Comparison of ENCODE assay signal across 16 mouse cellular contexts in the genomic region with DNA sequence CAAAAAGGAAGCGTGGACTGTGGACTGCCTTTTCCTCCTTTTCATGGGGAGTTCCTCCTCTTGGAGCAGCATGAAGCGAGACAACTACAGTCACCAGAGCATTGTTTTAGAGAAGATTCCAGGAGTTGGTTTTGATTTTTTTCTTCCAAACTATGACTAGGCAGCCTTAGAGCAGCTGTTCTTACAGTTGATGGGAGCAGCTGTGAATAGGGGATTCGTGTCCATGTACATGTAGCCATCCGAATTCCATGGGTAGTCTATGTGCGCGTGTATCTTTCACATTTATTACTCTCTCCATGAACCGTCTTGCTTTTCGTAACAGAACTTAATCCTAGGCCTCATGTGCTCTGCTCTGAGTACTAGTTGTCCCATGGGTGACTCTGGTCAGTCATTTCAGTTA.
A peak's percentile ranks its signal among the peaks of the same experiment; 100 is the strongest.
DNase-seq lines count a peak whose midpoint lies in the region; ATAC-seq and TF ChIP-seq lines count a peak whose summit lies in the region.
"Had no signal": no experiment of that assay in that cellular context is flagged by ENCODE, and none has a peak within 500 bp of the region (broad histone marks: within the 10 kb centered on the region; RNA-seq: fewer than 3 reads in every experiment).

No protein-coding gene starts in this region.

- TF ChIP-seq EP300 in stomach, postnatal 0 days (optimal IDR thresholded peaks at IDR 0.05): no peak

- H3K4me1 ChIP-seq in heart, embryonic 13.5 days: peaks cover 94% of the 10 kb centered on the region
- H3K4me1 ChIP-seq in lung, embryonic 14.5 days (ENCODE audit: insufficient read depth): peaks cover 16% of the 10 kb centered on the region; the same call in 1 of the 2 replicates
- peaks cover 9% of the 10 kb centered on the region for H3K4me1 ChIP-seq in intestine, embryonic 15.5 days (replicated peaks)
- H3K4me1 ChIP-seq in stomach, postnatal 0 days (replicated peaks; ENCODE audit: control insufficient read depth, insufficient read depth): peaks cover 3% of the 10 kb centered on the region; the same call in 1 of the 2 replicates

- H3K36me3 ChIP-seq in heart, embryonic 13.5 days: no peaks in the 10 kb centered on the region
- no peaks in the 10 kb centered on the region for H3K36me3 ChIP-seq in lung, embryonic 14.5 days (ENCODE audit: insufficient read depth)
- no peaks in the 10 kb centered on the region for H3K36me3 ChIP-seq in intestine, embryonic 15.5 days
- no peaks in the 10 kb centered on the region for H3K36me3 ChIP-seq in stomach, postnatal 0 days (ENCODE audit: control insufficient read depth, insufficient read depth, low read length)
- H3K36me3 ChIP-seq: forebrain, embryonic 10.5 days; liver, embryonic 12.5 days; midbrain, embryonic 12.5 days had no signal

- H3K27me3 ChIP-seq in heart, embryonic 13.5 days (replicated peaks): no peaks in the 10 kb centered on the region
- no peaks in the 10 kb centered on the region for H3K27me3 ChIP-seq in lung, embryonic 14.5 days (ENCODE audit: insufficient read depth, low read length)
- no peaks in the 10 kb centered on the region for H3K27me3 ChIP-seq in intestine, embryonic 15.5 days (replicated peaks)
- no peaks in the 10 kb centered on the region for H3K27me3 ChIP-seq in stomach, postnatal 0 days (ENCODE audit: control insufficient read depth, insufficient read depth, low read length)
- H3K27me3 ChIP-seq: liver, embryonic 12.5 days; midbrain, embryonic 12.5 days had no signal

- no peak overlapping the region for H3K4me2 ChIP-seq in heart, embryonic 13.5 days
- H3K4me2 ChIP-seq in lung, embryonic 14.5 days: no peak overlapping the region
- H3K4me2 ChIP-seq in intestine, embryonic 15.5 days (replicated peaks): no peak overlapping the region
- H3K4me2 ChIP-seq in stomach, postnatal 0 days (replicated peaks; ENCODE audit: low read depth): no peak overlapping the region
- H3K4me2 ChIP-seq: liver, embryonic 12.5 days; midbrain, embryonic 12.5 days had no signal

- ATAC-seq in heart, embryonic 13.5 days (ENCODE audit: extremely low read depth, insufficient number of reproducible peaks, low FRiP score, low TSS enrichment): no peak
- no peak for ATAC-seq in lung, embryonic 14.5 days (ENCODE audit: insufficient read depth)
- ATAC-seq in intestine, embryonic 15.5 days: no peak
- no peak for ATAC-seq in stomach, postnatal 0 days (ENCODE audit: low FRiP score, low TSS enrichment)
- ATAC-seq: liver, embryonic 12.5 days had no signal

- no peak overlapping the region for H3K4me3 ChIP-seq in heart, embryonic 13.5 days
- no peak overlapping the region for H3K4me3 ChIP-seq in lung, embryonic 14.5 days (ENCODE audit: low read depth, low read length)
- H3K4me3 ChIP-seq in intestine, embryonic 15.5 days (replicated peaks): no peak overlapping the region
- H3K4me3 ChIP-seq in stomach, postnatal 0 days (ENCODE audit: low read depth, low read length): no peak overlapping the region
- H3K4me3 ChIP-seq: forebrain, embryonic 10.5 days; liver, embryonic 12.5 days; midbrain, embryonic 12.5 days had no signal

- peak overlapping the region; percentile 93 for H3K27ac ChIP-seq in heart, embryonic 13.5 days (replicated peaks)
- peak overlapping the region; percentile 9; the same call in 1 of the 2 replicates for H3K27ac ChIP-seq in lung, embryonic 14.5 days (ENCODE audit: low read depth)
- H3K27ac ChIP-seq in intestine, embryonic 15.5 days: peak overlapping the region; percentile 18; the same call in 1 of the 2 replicates
- peak overlapping the region; percentile 83 for H3K27ac ChIP-seq in stomach, postnatal 0 days (replicated peaks)
- H3K27ac ChIP-seq: forebrain, embryonic 10.5 days; liver, embryonic 12.5 days; midbrain, embryonic 12.5 days had no signal

- 90% methylated on average over 8 of the region's 8 CpGs for WGBS in heart, embryonic 13.5 days
- WGBS in lung, embryonic 14.5 days: 82% methylated on average over 8 of the region's 8 CpGs
- 79% methylated on average over 8 of the region's 8 CpGs for WGBS in intestine, embryonic 15.5 days
- 77% methylated on average over 8 of the region's 8 CpGs for WGBS in stomach, postnatal 0 days

- H3K9ac ChIP-seq in heart, embryonic 13.5 days: peak overlapping the region; percentile 68
- no peak overlapping the region for H3K9ac ChIP-seq in lung, embryonic 14.5 days
- no peak overlapping the region for H3K9ac ChIP-seq in intestine, embryonic 15.5 days
- no peak overlapping the region for H3K9ac ChIP-seq in stomach, postnatal 0 days (ENCODE audit: low read length)
- H3K9ac ChIP-seq: liver, embryonic 12.5 days; midbrain, embryonic 12.5 days had no signal

- TF ChIP-seq CTCF in lung, embryonic 14.5 days (IDR thresholded peaks at IDR 0.05; ENCODE audit: low read depth): no peak
- no peak for TF ChIP-seq CTCF in stomach, postnatal 0 days (IDR thresholded peaks at IDR 0.05; ENCODE audit: low read depth)

- H3K9me3 ChIP-seq in heart, embryonic 13.5 days: no peaks in the 10 kb centered on the region
- H3K9me3 ChIP-seq in lung, embryonic 14.5 days (ENCODE audit: low read depth, low read length): no peaks in the 10 kb centered on the region
- no peaks in the 10 kb centered on the region for H3K9me3 ChIP-seq in intestine, embryonic 15.5 days
- H3K9me3 ChIP-seq in stomach, postnatal 0 days (ENCODE audit: control insufficient read depth, low read length): no peaks in the 10 kb centered on the region
- H3K9me3 ChIP-seq: forebrain, embryonic 10.5 days; liver, embryonic 12.5 days; midbrain, embryonic 12.5 days had no signal

- DNase-seq in heart, adult 8-10 months (ENCODE audit: low spot score): no peak
- no peak for DNase-seq in lung, embryonic 14.5 days
- DNase-seq in lung, postnatal 4 days: no peak
- no peak for DNase-seq in stomach, postnatal 0 days (ENCODE audit: low spot score)
- DNase-seq in cerebellum, adult 18-20 months: no peak
- DNase-seq: adrenal gland, postnatal 14 days; cerebellum, postnatal 10 days; kidney, adult 11 months; lung, postnatal 36 days; right cerebral cortex, postnatal 25 days; thymus, postnatal 36 days had no signal

Comparison
In these comparisons a context has a peak if more than half of its experiments do, and no peak if none do; other contexts are left out.
1. H3K27ac ChIP-seq: peak in every context shown above with its lines; median percentile 93 in heart, embryonic 13.5 days; 83 in stomach, postnatal 0 days; 18 in intestine, embryonic 15.5 days; 9 in lung, embryonic 14.5 days.